Mouse (Mus musculus): Measurements from ENCODE around the gene RPS10-NUDT3. TPM values are rescaled to one million over a fixed set of nuclear protein-coding genes. Genes with fewer than 3 reads are reported as not detected.

Gene RPS10-NUDT3
- not detected in 2 replicates for total RNA-seq (2014; fragmentation: Nextera tagmentation)
- total RNA-seq (2017): not detected in 2 replicates

DNA sequence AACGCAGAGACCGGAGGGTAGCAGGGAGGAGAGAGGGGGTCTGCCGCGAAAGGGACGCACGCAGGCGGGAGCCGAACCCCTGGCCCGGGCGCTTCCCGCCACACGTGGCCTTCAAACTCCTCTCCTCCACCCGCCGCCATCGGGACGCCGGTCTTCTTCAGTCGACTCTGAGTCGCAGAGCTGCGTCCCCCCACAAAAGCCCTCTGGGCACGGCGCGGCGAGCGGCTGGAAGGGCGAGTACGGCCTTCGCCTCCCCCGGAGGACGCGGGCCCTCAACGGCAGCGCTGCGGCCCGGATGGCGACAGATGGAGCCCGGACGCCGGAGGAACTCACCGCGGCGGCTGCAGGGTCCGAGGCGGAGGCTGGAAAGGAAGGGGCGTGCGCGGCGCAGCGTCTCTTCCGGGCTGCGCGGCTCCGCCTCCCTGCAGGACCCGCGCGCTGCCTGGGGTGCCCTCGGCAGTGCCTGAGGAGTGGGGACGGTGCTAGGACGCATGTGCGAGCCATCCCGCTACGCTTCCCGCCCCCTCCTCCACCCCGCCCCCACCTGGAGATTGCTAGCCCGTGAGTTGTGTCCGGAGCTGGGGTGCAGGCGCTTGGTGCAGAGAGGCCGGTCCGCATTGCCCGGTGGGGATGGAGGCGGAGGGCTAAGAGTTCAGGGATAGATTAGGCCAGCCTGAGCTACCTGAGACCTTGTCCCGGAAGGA is at the start of gene RPS10-NUDT3:
Gene RPS10-NUDT3, minus strand, starts transcription at position 352 of the 704 bp plus-strand sequence.
- peak; percentile 75 for ATAC-seq (replicated peaks; ENCODE audit: low FRiP score, low TSS enrichment, poor library complexity, severe bottlenecking)

DNA sequence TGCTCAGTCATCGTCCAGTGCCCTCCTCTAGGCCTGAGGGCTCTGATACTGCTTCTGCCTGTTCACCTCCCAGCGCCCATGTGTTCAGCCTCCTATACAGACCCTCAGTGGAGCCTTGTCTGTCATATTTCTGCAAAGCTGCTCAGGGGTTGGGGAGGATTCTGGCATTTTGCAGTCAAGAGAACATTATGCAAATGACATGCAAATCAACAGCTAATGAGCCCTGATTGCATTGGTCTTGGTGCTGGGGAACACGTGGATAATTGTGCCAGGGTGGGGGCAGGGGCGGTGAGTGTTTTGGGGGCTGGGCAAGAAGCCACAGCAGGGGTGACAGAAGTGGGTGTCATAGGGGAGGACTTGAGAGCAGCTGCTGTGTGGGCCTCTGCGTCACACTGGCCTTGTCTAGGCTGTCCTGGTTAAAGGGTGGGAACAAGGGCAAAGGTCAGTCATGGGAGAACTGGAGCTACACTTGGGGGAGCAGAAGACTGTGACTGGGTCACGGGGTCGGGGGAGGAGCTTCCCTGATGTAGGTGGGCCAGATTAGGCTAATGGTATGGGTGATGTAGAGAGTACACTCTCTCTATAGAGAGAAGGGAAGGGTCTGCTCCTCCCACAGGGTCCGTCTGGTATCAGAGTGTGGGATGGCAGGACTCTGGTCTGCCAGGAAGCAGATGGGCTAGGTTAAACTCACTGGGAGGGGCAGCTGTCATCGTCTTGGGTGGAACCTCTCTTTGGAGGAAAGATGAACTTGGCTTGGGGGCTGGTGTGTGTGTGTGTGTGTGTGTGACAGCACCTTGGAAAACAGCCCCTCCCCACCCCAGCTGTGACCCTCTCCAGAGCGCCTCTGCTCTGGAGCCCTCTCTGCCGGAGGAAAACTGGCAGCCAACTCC is 44.1 kb upstream of the RPS10-NUDT3 start:
- no peak for ATAC-seq (replicated peaks; ENCODE audit: low FRiP score, low TSS enrichment, poor library complexity, severe bottlenecking)

DNA sequence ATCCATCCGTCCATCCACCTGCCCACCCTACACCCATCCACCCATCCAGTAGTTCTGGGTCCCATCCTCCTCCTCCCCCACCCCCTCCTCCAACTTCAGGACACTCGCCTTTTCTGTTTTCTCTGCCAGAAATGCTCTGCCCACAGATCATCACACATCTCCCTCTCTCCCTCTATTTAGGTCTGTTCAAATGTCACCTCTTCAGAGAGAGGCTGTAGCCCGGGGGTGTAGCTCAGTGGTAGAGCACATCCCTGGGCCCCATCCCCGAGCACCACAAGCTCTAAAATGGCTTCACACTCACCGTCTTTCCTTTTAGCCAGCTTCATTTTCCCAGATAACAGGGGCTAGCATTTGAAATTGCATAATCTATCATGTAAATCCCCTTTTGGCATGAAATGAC is 42.7 kb upstream of the RPS10-NUDT3 start:
- ATAC-seq (replicated peaks; ENCODE audit: low FRiP score, low TSS enrichment, poor library complexity, severe bottlenecking): no peak

DNA sequence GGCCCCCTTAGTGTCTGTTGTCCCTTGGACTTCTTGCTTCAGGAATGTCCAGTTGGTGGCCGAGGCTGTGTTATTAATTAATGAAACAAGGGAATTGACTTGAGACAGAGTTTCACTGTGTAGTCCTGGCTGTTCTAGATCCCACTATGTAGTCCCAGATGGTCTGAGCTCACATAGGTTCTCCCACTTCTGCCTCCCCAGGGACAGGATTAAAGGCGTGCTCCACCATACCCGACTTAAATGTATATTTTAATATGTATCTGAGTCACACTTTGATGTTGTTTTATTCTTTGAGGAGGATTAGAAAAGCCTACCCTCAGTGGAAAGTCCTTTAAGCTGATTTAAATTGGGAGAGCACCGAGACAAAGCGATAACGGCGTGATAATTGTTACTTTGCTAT is 41.2 kb upstream of the RPS10-NUDT3 start:
- no peak for ATAC-seq (replicated peaks; ENCODE audit: low FRiP score, low TSS enrichment, poor library complexity, severe bottlenecking)

DNA sequence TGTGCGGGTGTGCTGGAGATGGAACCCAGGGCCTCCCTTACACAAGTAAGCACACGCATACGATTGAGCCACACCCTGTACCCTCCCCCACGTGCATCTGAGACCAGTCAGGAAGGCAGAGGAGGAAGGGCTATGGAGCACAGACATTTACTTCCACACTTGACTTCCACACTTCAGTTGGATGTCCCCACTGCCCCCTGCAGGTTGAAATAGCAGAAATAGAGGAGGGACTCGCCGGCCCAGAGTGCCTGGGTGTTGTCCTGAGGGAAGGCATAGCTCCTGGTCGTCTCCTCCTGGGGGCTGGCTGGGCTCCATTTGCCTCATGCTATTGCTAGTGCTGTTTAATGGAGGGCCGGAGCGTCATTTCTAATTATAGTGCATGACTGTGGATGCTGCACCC is 40.4 kb upstream of the RPS10-NUDT3 start:
- ATAC-seq (replicated peaks; ENCODE audit: low FRiP score, low TSS enrichment, poor library complexity, severe bottlenecking): no peak

DNA sequence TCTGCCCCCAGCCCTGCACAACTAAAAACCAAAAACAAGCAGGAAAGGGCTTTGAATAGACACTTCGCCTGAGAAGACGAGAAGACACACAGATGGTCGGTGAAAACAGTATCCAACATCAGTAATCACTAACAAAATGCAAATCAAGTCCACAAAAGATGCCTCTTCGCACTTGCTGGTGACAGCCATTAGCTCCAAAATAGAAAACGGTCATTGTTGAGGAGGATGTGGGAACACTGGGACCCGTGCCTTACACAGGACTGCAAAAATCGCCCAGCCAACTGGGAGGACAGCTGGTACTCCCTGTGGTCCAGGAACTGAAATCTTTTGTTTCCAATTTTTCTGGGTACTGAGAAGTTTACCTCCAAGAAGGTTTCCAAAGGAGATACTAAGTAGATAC is 38.9 kb upstream of the RPS10-NUDT3 start:
- ATAC-seq (replicated peaks; ENCODE audit: low FRiP score, low TSS enrichment, poor library complexity, severe bottlenecking): no peak

DNA sequence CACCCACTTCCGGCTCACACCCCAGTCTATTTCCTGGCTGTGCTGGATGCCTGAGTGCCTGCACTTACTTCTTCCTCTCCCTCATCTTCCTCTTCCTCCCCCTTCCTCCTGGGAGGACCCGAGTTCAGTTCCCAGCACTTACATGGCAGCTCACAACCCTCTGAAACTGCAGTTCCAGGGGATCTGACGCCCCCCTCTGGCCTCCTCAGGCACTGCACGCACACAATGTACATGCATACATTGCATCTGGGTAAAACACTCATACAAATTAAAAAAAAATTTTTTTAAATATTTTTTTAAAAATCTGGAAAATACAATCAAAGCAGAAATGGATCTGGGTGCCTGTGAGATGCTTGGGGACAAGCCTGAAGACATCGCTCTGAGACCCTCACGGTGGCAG is 36.7 kb upstream of the RPS10-NUDT3 start:
- ATAC-seq (replicated peaks; ENCODE audit: low FRiP score, low TSS enrichment, poor library complexity, severe bottlenecking): no peak

DNA sequence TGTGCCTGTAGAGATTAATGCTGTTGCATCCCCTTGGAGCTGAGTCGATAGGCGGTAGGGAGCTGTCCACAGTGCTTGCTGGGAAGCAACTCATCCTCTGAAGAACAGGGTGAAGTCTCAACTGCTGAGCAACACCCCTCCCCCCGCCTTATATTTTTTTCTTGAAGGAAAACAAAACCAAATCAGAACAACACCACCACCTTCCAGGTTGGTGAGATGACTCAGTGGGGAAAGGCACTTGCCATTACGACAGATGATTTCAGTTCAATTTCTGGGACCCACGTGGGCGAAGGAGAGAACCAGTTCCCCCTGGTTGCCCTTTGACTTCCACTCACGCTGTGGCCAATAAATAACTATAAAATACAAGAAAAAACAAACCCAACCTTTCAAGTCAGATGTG is 23.7 kb upstream of the RPS10-NUDT3 start:
- ATAC-seq (replicated peaks; ENCODE audit: low FRiP score, low TSS enrichment, poor library complexity, severe bottlenecking): no peak

DNA sequence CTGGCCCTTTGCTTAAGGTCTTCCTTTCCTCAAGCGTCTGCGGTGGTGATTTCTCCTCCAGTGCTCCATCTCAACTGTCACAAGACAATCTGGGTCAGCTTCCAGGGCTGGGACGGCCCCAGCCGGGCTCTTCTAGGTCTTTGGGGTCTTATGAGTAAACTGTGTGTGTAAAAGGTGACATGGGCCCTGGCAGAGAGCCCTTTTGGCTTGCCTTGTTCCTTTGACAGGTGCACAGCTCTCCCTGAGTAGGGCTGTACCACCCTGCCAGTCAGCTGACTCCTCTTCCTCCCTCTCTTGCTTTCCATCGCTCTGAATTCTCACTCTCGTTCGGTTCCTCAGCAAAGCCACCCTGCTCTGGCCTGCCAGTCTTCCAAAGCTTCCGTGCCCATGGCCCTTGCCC is 22.1 kb upstream of the RPS10-NUDT3 start:
- no peak for ATAC-seq (replicated peaks; ENCODE audit: low FRiP score, low TSS enrichment, poor library complexity, severe bottlenecking)

DNA sequence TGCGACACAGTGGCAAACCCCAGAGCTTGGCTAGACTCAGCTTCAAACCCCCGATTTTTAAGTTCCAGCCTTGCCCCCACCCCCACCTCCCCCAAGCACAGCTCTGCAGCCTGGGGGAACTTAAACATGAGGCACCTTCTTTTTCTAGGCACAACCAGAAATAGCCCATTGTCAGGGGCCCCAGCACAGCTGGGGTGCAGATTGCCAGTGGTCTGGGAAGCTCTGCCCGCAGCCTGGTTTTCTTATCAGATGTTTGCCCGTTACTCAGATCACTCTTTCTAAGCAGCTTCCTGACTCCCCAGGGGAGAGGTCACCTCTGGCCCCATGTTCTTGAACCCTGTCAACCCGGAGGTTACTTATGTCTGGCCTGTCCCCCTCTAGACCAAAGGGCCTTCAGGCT is 21.4 kb upstream of the RPS10-NUDT3 start:
- no peak for ATAC-seq (replicated peaks; ENCODE audit: low FRiP score, low TSS enrichment, poor library complexity, severe bottlenecking)

DNA sequence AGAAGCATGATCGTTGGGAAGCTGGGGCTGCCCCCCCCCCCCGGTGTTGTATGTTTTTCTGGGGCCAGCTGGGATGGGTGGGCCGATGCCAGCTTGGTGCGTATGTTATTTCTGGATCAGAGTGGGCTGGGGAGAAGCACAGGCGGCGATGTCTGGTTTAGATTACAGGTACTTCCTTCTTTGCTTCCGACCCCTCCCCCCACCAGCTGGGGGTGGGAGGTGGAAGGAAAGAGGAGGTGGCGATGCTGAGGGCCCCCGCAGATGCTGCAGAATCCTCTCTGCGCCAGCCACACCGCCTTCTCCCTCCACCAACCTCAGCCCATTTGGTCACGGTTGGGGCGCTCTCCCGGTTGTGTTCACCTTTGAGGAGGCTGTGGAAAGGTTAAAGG is 21.0 kb upstream of the RPS10-NUDT3 start:
- no peak for ATAC-seq (replicated peaks; ENCODE audit: low FRiP score, low TSS enrichment, poor library complexity, severe bottlenecking)

DNA sequence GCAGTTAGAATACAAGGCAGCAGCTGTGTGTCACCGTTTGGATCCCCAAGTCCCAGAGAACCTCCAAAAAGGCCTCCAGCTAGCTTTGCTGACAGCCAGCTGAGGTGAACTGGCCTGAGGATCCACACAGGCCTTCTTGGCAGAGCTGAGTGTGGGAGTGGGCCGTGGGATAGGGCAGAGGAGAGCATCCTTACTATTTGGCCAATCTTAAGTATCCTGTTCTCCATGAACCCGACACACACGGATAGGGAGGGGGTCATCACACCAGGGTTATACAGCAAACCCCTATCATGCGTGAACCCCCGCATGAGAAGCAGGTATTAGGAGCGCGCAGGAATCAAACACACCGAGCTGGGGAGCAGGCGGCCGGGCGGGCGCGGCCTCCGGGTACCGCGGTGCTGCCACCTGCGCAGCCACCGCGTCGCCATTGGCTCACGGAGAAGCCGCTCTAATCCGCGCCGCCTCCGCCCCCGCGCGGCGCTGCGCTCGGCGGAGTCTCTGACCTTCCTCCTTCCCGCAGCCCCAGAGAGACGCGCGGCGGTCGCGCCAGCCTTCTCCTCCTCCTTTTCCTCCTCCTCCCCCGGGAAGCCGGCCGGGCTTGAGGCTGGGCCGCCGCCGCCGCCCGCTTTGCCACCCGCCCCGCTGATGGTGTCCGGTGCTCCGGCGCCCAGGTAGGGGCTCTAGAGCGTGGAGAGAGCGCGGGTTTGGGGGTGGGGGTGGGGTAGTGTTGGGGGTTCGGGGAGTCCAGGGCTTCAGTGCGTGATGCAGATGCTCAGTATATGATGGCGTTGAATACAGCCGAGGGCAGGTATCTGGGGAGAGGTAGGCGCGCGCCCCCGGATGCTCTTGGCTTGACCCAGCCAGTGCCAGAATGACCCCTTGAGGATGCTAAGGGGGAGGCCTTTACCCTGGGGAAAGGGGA is 20.3 kb upstream of the RPS10-NUDT3 start, which contains the start of gene Pacsin1:
Gene Pacsin1, plus strand, starts transcription at position 421 of the 922 bp plus-strand sequence.
- ATAC-seq (replicated peaks; ENCODE audit: low FRiP score, low TSS enrichment, poor library complexity, severe bottlenecking): no peak

DNA sequence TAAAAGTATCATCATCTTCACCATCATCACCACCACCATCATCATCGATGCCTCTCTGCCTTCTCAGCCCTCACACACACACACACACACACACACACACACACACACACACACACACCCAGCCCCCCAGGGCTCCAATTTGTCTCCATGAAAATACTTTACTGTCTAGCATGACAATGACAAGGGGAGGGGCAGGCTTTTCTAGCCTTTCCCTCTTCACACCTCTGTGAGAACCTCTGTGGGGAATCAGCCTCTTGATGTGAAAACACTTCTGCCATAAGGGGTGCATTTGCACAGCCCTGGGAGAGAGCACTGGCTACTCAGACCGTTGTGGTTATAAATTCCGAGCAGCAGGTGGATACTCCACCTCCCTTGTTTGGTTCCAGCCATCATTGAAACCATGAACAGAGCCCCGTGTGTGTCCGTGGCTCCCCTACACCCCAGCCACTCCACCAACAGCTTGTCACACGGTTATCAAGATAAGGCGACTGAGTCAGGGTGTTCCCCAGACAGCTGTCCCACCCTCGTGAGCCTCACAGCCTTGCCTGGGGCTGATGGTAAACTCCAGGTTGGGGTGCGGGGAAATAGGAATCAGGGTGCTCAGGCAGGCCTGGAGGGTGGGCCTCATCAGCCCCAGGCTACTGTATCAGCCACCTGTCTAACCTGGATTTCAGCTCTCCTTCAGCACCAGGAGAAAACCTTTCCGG is 18.4 kb upstream of the RPS10-NUDT3 start:
- peak; percentile 53; the same call in 1 of the 2 replicates for ATAC-seq (replicated peaks; ENCODE audit: low FRiP score, low TSS enrichment, poor library complexity, severe bottlenecking)

DNA sequence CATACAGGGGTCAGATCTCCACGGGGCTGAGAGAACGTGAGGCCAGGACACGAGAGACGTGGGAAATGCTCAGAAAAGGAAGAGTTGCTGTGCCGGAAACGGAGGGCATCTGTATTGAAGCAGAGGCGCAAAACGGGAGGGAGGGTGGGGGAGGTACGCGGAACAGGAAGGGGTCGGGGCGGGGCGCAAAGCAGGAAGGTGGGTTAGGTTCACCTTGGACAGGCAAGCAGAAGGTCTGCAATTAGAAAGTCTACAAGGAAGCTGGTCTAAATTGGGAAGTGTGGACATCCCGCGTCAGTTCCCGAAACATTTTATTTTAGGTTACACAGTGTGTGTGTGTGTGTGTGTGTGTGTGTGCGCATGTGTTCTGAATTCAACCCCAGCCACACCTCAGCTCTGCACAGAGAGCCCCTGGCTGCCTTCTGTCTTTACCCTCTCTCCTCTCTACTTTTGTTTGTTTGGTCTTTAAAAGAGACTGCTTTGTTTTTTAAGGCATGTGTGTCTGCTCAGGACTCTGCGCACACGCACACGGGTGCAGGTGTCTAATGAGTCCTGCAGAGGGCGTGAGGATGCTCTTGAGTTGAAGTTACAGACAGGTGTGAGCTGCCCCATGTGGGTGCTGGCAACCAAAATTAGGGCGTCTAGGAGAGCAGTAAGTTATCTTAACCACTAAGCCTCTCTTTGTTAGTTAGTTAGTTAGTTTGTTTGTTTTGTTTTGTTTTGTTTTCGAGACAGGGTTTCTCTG is 17.2 kb upstream of the RPS10-NUDT3 start:
- no peak for ATAC-seq (replicated peaks; ENCODE audit: low FRiP score, low TSS enrichment, poor library complexity, severe bottlenecking)

DNA sequence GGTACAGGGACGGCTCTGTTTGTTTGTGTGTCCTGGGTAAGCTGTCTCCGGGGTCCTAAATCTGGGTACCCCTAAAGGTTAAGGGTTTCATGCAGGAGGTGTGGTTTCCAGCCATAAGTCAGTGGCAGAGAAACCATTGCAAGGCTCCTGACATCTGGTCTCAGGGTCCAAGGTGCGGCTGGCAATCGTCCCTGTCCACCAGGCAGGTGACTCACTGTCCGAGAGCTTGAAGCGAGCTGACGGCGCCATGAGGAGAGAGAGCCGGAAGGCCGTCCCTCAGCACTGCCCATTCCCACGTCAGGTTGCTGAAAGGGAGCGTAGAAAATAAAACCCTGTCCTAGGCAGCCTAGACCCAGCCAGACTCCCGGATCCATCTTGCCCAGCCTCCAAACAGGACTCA is 15.6 kb upstream of the RPS10-NUDT3 start:
- ATAC-seq (replicated peaks; ENCODE audit: low FRiP score, low TSS enrichment, poor library complexity, severe bottlenecking): no peak

DNA sequence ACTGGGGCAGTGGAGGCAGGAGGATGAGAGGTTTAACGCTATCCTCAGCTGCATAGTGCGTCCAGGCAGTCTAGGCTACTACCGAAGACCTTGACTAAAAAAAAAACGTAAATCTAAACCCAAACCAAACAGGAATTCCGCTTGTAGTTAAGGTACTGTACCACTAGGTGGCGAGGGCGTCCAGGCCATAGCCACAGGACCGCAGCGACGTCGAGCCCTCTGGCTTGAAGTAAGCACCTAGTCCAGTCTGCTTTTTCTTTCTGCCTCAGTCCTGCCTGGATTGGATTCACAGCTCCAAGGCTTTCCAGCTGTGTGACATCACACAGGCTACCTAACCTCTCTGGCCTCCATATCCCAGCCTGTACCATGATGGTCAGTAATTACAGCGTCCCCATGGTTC is 15.1 kb upstream of the RPS10-NUDT3 start:
- peak; percentile 67 for ATAC-seq (replicated peaks; ENCODE audit: low FRiP score, low TSS enrichment, poor library complexity, severe bottlenecking)

DNA sequence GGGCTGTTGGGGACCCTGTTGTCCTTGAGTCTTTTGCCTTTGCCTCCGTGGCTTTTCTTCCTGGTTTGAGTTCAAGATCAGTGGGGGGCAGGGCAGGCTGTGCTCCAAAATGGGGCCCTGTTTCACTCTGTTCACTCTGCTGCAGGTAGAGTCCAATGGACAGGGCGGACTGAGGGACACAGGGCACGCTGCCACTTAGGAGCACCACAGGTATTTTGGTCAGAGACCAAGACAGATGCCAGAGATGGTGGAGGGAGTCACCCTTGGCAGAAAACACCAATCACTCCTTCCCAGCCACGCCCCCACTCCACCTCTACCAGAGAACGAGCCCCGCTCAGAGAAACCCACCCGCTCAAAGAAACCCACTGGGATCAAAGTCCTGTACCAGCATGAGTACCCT is 10.8 kb upstream of the RPS10-NUDT3 start:
- ATAC-seq (replicated peaks; ENCODE audit: low FRiP score, low TSS enrichment, poor library complexity, severe bottlenecking): no peak

DNA sequence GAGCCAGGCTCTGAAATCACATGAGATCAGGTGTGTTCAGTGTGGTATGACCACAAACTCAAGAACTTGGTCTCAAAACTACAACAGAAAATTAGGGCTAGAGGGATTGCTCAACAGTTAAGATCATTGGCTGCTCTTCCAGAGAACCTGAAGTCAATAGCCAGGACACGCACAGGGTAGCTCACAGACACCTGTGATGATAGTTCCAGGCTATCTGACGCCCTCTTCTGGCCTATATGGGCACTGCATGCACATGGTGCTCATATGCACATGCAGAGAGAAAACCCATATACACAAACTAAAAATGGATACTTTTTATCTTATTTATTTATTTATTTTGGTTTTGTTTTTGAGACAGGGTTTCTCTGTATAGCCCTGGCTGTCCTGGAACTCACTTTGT is 9.6 kb upstream of the RPS10-NUDT3 start:
- no peak for ATAC-seq (replicated peaks; ENCODE audit: low FRiP score, low TSS enrichment, poor library complexity, severe bottlenecking)
